Mouse (Mus musculus) cortical plate, adult 2 months (tissue): ENCODE data around the gene Olfr533. TPM values are rescaled to one million over a fixed set of nuclear protein-coding genes. Genes with fewer than 3 reads are reported as not detected.
"Not testable (repeated sequence)": the region's sequence is repeated elsewhere in the genome, so short reads cannot be mapped to it uniquely, and the experiment has no call there.

Source experiments
- H3K27ac ChIP-seq: fragments of 200-500 bp; 2 replicates; pipeline ENCODE4 v1.5.1; 2012; ENCODE audit warnings: low read length, control low read depth, inconsistent platforms; ENCODE audit not compliant: insufficient read depth
- H3K4me1 ChIP-seq: fragments of 200-500 bp; 2 replicates; pipeline ENCODE4 v1.6.1; 2011; ENCODE audit warnings: low read length; ENCODE audit not compliant: control insufficient read depth, insufficient read depth
- H3K4me3 ChIP-seq: fragments of 200-500 bp; 2 replicates; pipeline ENCODE4 v1.5.1; 2011; ENCODE audit warnings: mild to moderate bottlenecking, low read length, control low read depth; ENCODE audit not compliant: insufficient read depth
- CTCF ChIP-seq: fragments of 200-500 bp; IDR thresholded peaks from 2 replicates; pipeline ENCODE4 v1.5.1; 2011; ENCODE audit warnings: mild to moderate bottlenecking, control low read depth, low read length; ENCODE audit not compliant: insufficient read depth; ENCODE audit errors: extremely low read depth
- POLR2A ChIP-seq: fragments of 200-500 bp; IDR thresholded peaks from 2 replicates; pipeline ENCODE4 v1.6.1; 2011; ENCODE audit warnings: mild to moderate bottlenecking, low read length, control low read depth; ENCODE audit not compliant: insufficient read depth; ENCODE audit errors: extremely low read depth
- polyA plus RNA-seq: library from polyadenylated mRNA; depleted of rRNA; stranded (reverse); fragments of >200 nt; gene quantifications from 2 replicates; pipeline ENCODE4 v1.2.3, GENCODE M21; 2012; rRNA removed

The Olfr533 gene
- polyA plus RNA-seq: not detected in 2 replicates

DNA sequence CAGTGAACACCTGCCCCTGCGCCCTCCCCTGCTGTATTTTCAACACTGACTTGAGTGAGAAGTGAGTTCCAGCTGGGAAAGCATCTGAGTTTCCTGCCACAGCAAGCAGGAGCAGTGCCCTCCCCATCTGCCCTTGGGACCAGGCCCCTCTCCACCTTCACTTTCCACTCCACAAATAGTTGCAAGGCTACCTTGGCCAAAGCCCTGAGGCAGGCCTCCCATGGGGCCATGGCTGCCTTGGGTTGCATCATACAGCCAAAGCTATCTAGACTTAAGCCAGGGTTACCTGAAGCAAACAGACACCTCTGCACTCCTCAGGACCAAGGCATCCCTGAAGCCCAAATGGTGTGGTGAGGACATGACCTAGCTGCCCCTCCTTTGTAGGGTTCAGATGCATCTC is at the start of gene Olfr533:
Olfr533 (plus strand) TSS at position 301 of the 400 bp plus-strand sequence.
- not testable (repeated sequence) for H3K27ac ChIP-seq, H3K4me3 ChIP-seq, H3K4me1 ChIP-seq

- TF ChIP-seq POLR2A: no peak
- no peaks in the 10 kb centered on the region for H3K4me1 ChIP-seq
- H3K27ac ChIP-seq: no peak within 1 kb of the TSS
- no peak within 1 kb of the TSS for H3K4me3 ChIP-seq
Measured at GRCm38 (mm10) chr7:140421539-140421938, 41.6 kb upstream of the Olfr533 start, which contains the start of gene Olfr532. Olfr532 (minus strand) TSS chr7:140421639.

GRCm38 (mm10) chr7:140443141-140443540 is 20.0 kb upstream of the Olfr533 start:
- H3K27ac ChIP-seq: no peak overlapping the region
- H3K4me1 ChIP-seq: no peaks in the 10 kb centered on the region
- TF ChIP-seq POLR2A: no peak
- no peak for TF ChIP-seq CTCF
- H3K4me3 ChIP-seq: no peak overlapping the region

DNA sequence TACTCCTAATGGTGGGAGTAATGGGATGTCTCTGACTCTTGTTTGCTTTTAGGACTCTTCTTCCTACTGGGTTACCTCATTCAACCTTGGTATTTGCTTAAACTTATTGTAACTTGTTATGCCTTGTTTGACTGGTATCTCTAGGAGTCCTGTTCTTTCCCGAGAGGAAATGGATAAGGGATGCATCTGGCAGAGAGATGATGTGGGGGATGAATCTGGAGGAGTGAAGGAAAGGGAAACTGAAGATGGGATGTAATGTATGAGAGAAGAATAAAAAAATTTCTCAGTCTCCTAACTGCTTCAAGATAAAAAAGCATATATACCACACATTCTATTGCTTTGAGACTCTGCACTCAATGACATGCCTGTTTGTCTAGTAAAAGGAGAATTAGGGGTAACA is 14.7 kb downstream of the Olfr533 start:
- peaks cover 2% of the 10 kb centered on the region; the same call in 1 of the 2 replicates for H3K4me1 ChIP-seq
- no peak overlapping the region for H3K27ac ChIP-seq
- H3K4me3 ChIP-seq: no peak overlapping the region
- TF ChIP-seq POLR2A: no peak
- TF ChIP-seq CTCF: no peak

- H3K4me3 ChIP-seq: no peak overlapping the region
- peak overlapping the region; percentile 65 for H3K27ac ChIP-seq
- H3K4me1 ChIP-seq: peaks cover 2% of the 10 kb centered on the region; the same call in 1 of the 2 replicates
- TF ChIP-seq POLR2A (no peak), CTCF (no peak)
Measured at GRCm38 (mm10) chr7:140478733-140479132, 15.6 kb downstream of the Olfr533 start.

DNA sequence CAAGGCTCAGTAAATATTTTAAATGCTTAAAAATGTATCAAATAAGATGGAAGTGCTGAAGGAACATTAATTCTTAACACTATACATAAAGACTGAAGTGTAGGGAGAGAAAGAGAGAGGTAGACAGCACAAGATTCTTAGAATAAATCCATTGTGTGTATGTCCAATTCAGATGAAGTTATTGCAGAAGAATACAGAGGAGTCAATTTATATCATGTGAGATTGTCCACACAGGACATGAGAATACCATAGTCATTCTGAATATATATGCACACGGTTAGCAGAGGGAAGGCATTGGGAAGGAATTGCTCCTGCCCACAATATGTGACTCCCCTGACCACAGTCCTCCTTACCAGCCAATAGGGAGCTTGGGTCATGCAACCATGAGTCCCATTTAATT is 20.7 kb downstream of the Olfr533 start, which contains the start of gene Olfr535:
Olfr535 (plus strand) TSS at position 301 of the 400 bp plus-strand sequence.
- no peak within 1 kb of the TSS for H3K27ac ChIP-seq
- no peaks in the 10 kb centered on the region; the same call in 1 of the 2 replicates for H3K4me1 ChIP-seq
- no peak within 1 kb of the TSS for H3K4me3 ChIP-seq
- TF ChIP-seq POLR2A (no peak), CTCF (no peak)

DNA sequence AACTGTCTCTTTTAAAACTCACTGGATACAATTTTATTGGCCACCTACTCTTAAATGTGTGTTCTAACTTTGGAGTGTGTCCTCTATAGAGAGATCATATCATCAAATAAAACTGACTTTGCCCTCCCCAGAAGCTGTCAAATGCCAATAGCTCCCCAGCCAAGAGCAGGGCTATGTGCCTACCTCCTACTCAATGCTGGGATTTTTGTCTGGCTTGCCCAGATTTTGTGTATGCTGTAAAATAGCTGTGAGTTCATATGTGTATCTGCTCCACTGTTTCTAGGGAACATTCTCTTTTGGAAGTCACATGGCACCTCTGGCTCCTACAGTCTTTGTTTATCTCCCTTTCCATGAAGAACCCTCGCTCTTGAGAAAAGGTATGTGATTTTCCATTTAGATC is 25.8 kb downstream of the Olfr533 start:
- no peak overlapping the region for H3K27ac ChIP-seq
- TF ChIP-seq CTCF: no peak
- no peak for TF ChIP-seq POLR2A
- H3K4me1 ChIP-seq: no peaks in the 10 kb centered on the region
- H3K4me3 ChIP-seq: no peak overlapping the region

DNA sequence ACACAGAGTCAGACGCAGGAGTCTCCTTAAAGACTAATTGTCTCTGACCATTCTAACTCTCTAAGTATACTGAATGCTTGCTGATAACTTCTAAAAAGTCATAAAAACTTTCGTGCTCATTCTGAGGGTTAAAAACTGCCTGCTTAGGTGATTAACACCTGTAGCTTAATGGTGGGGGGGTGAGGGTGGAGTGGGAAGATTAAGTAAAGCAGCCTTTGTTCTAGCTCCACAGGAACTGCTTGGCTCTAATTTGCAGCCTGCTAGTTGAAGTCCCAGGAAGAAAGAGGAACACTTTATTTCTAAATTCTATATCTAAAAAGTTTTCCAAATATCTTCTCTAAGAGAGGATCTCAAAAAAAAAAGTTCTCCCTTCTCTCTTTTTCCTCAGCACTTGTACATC is 31.1 kb downstream of the Olfr533 start:
- no peak for TF ChIP-seq CTCF
- no peak for TF ChIP-seq POLR2A
- Histone ChIP-seq H3K4me1 (no peaks in the 10 kb centered on the region), H3K4me3 (no peak overlapping the region), H3K27ac (no peak overlapping the region)

DNA sequence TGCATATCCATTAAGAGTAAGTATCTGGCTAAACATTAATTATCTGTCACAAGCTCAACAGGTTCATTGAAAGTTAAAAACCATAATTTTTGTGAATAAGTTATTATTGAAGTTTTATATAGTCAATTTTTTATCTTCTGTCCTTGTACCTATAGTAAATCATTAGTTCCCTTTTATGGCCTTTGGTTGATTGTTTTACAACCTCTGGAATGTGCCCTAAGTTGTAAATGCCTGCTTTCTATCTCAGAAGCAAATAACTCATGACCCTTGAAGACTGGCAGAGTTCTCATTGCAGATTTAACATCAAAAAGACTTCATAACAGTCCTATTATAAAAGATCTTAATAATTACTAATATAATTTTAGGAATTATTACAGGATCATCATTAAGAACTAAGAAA is 31.5 kb downstream of the Olfr533 start:
- no peaks in the 10 kb centered on the region for H3K4me1 ChIP-seq
- H3K4me3 ChIP-seq: no peak overlapping the region
- TF ChIP-seq CTCF (no peak), POLR2A (no peak)
- no peak overlapping the region for H3K27ac ChIP-seq

DNA sequence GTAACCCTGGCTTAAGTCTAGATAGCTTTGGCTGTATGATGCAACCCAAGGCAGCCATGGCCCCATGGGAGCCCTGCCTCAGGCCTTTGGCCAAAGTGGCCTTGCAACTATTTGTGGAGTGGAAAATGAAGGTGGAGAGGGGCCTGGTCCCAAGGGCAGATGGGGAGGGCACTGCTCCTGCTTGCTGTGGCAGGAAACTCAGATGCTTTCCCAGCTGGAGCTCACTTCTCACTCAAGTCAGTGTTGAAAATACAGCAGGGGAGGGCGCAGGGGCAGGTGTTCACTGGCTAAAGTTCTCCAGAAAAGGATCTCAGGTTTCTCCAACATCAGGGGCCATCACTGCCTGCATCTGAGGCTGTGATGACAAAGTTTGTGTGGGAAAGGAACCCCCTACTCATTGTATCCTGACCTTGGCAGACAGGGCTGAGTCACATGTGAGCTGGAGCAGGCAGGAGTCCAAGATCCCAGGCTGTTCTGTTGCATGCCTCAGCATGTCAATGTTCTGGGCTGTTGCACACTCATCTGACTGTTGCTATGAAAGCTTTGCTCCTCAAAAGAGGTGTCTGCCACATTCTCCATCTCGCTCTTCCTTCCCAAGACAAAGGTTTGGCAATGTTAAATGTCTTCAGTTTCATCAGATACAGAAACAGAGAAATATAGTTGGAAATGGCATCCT is 44.3 kb downstream of the Olfr533 start, which contains the start of gene Olfr536:
Olfr536 (minus strand) TSS at position 51 of the 676 bp plus-strand sequence.
- H3K27ac ChIP-seq, H3K4me1 ChIP-seq, H3K4me3 ChIP-seq: not testable (repeated sequence)

Other genes starting within 250 kb of the Olfr533 start
- 0.13 and 0.34 TPM in 2 replicates for gene Cd163l1, start 245.1 kb upstream of the Olfr533 start, polyA plus RNA-seq
- not detected in 2 replicates for gene 5830411N06Rik, start 216.1 kb upstream of the Olfr533 start, polyA plus RNA-seq
- not detected in 2 replicates for gene Olfr525, start 142.5 kb upstream of the Olfr533 start, polyA plus RNA-seq
- gene Olfr527, start 129.4 kb upstream of the Olfr533 start, polyA plus RNA-seq: not detected in 2 replicates
- gene Olfr60, start 101.7 kb upstream of the Olfr533 start, polyA plus RNA-seq: not detected in 2 replicates
- not detected in 2 replicates for gene Olfr530, start 87.0 kb upstream of the Olfr533 start, polyA plus RNA-seq
- gene Olfr531, start 60.5 kb upstream of the Olfr533 start, polyA plus RNA-seq: not detected in 2 replicates
- not detected in 2 replicates for gene Olfr532, start 41.7 kb upstream of the Olfr533 start, polyA plus RNA-seq
- gene Olfr535, start 20.8 kb downstream of the Olfr533 start, polyA plus RNA-seq: not detected in 2 replicates
- gene Olfr536, start 44.0 kb downstream of the Olfr533 start, polyA plus RNA-seq: not detected in 2 replicates
- not detected in 2 replicates for gene Olfr538, start 104.5 kb downstream of the Olfr533 start, polyA plus RNA-seq
- gene Olfr46, start 137.9 kb downstream of the Olfr533 start, polyA plus RNA-seq: 0.02 and 0.08 TPM in 2 replicates
- not detected in 2 replicates for gene Olfr61, start 165.6 kb downstream of the Olfr533 start, polyA plus RNA-seq
- not detected in 2 replicates for gene Olfr53, start 183.1 kb downstream of the Olfr533 start, polyA plus RNA-seq
- 0.04 and 0.11 TPM in 2 replicates for gene Olfr539, start 196.6 kb downstream of the Olfr533 start, polyA plus RNA-seq
- gene Olfr45, start 218.6 kb downstream of the Olfr533 start, polyA plus RNA-seq: not detected in 2 replicates
- gene Olfr541, start 233.9 kb downstream of the Olfr533 start, polyA plus RNA-seq: not detected in 2 replicates